Mouse (Mus musculus) stomach, postnatal 0 days (tissue): ENCODE data around the gene Shank3. TPM values are rescaled to one million over a fixed set of nuclear protein-coding genes. Genes with fewer than 3 reads are reported as not detected.

Experiments used
- ATAC-seq: fragments of 200-750 bp; cut with Nextera tagmentation; 2 replicates; pipeline ENCODE4 v1.8.0; 2017; ENCODE audit not compliant: low FRiP score, low TSS enrichment
- DNase-seq: peaks from one replicate; pipeline ENCODE4 v3.0.0-alpha.2; 2016; ENCODE audit warnings: low spot score
- H3K27ac ChIP-seq: fragments of 300-500 bp; sonication (generic); replicated peaks from 2 replicates; pipeline ENCODE4 v1.5.1; 2014; ENCODE audit warnings: mild to moderate bottlenecking, control low read depth
- H3K27me3 ChIP-seq: fragments of 300-500 bp; sonication (generic); 2 replicates; pipeline ENCODE4 v1.6.1; 2014; ENCODE audit warnings: low read length; ENCODE audit not compliant: control insufficient read depth, insufficient read depth
- H3K36me3 ChIP-seq: fragments of 300-500 bp; sonication (generic); 2 replicates; pipeline ENCODE4 v1.6.1; 2014; ENCODE audit warnings: low read length, mixed read lengths; ENCODE audit not compliant: control insufficient read depth, insufficient read depth
- H3K4me1 ChIP-seq: fragments of 300-500 bp; sonication (generic); replicated peaks from 2 replicates; pipeline ENCODE4 v1.6.1; 2014; ENCODE audit warnings: antibody characterized with exemption; ENCODE audit not compliant: control insufficient read depth, insufficient read depth
- H3K4me2 ChIP-seq: fragments of 300-500 bp; sonication (generic); replicated peaks from 2 replicates; pipeline ENCODE4 v1.6.1; 2014; ENCODE audit warnings: low read depth, mild to moderate bottlenecking, control low read depth, moderate library complexity
- H3K4me3 ChIP-seq: fragments of 300-500 bp; sonication (generic); 2 replicates; pipeline ENCODE4 v1.5.1; 2014; ENCODE audit warnings: low read depth, low read length, control low read depth
- H3K9ac ChIP-seq: fragments of 300-500 bp; sonication (generic); 2 replicates; pipeline ENCODE4 v1.6.1; 2014; ENCODE audit warnings: mild to moderate bottlenecking, low read length, control low read depth, mixed read lengths
- H3K9me3 ChIP-seq: fragments of 300-500 bp; sonication (generic); 2 replicates; pipeline ENCODE4 v1.6.1; 2016; ENCODE audit warnings: low read length; ENCODE audit not compliant: control insufficient read depth
- CTCF ChIP-seq: IDR thresholded peaks from 2 replicates; pipeline ENCODE4 v1.5.1; 2016; ENCODE audit warnings: antibody characterized with exemption, low read depth, mild to moderate bottlenecking, moderate library complexity
- EP300 ChIP-seq: optimal IDR thresholded peaks from 2 replicates; pipeline ENCODE3; 2016; ENCODE audit warnings: antibody characterized with exemption
- WGBS: fragments of 180-500 bp; shearing (Covaris S2); extraction: QIAGEN DNeasy Blood & Tissue Kit; methylation state at CpG from one replicate; pipeline ENCODE4 v1.1.7; 2014; 5-methylcytosine and 5-hydroxymethylcytosine counted together
- polyA plus RNA-seq: library from polyadenylated mRNA; unstranded; fragments of >200 nt; fragmentation: Nextera tagmentation; extraction: Ambion mirVana; gene quantifications from 2 replicates; pipeline ENCODE4 v1.2.1, GENCODE M21; 2015

The Shank3 gene
- polyA plus RNA-seq, 1 experiment from 2014 or later = 0.40 TPM

GRCm38 (mm10) chr15:89532924-89533842, 33.8 kb downstream of the Shank3 start:
- no peak overlapping the region for H3K4me2 ChIP-seq
- H3K9ac ChIP-seq = no peak overlapping the region
- 82% methylated on average over 23 of the region's 23 CpGs for WGBS
- H3K36me3 ChIP-seq = no peaks in the 10 kb centered on the region
- no peaks in the 10 kb centered on the region for H3K27me3 ChIP-seq
- ATAC-seq (no peak), DNase-seq (no peak)
- H3K27ac ChIP-seq = no peak overlapping the region
- no peaks in the 10 kb centered on the region for H3K4me1 ChIP-seq
- TF ChIP-seq EP300 (no peak), CTCF (no peak)
- no peaks in the 10 kb centered on the region for H3K9me3 ChIP-seq
- H3K4me3 ChIP-seq = no peak overlapping the region

GRCm38 (mm10) chr15:89533843-89534207, 34.4 kb downstream of the Shank3 start:
- Histone ChIP-seq H3K9ac (no peak overlapping the region), H3K36me3 (no peaks in the 10 kb centered on the region), H3K4me1 (no peaks in the 10 kb centered on the region), H3K4me3 (no peak overlapping the region), H3K4me2 (no peak overlapping the region), H3K9me3 (no peaks in the 10 kb centered on the region), H3K27ac (no peak overlapping the region), H3K27me3 (no peaks in the 10 kb centered on the region)
- ATAC-seq (no peak), DNase-seq (no peak)
- no peak for TF ChIP-seq EP300
- TF ChIP-seq CTCF = no peak
- WGBS = 94% methylated on average over 10 of the region's 10 CpGs

DNA sequence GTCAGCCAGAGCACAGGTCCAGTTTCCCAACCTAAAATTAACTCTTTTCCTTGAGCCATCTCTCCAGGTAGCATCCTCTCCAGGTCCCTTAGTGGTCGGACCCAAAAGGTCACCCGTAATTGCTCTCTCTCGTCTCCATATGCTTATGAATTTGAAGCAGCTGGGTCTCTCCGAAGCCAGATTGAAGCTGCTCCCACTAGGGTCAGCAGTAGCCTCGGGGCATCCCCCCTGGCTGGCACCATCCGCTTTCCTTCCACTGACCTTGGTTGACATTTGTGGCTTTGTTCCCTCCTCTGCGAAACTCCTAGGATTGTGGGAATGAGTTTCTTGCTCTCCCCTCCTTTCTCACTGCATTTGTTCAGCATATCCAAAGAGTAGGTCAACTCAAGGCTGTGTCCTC, 44.7 kb downstream of the Shank3 start:
- no peaks in the 10 kb centered on the region for H3K9me3 ChIP-seq
- H3K4me3 ChIP-seq = no peak overlapping the region
- no peak overlapping the region for H3K27ac ChIP-seq
- DNase-seq = no peak
- H3K4me2 ChIP-seq = no peak overlapping the region
- H3K27me3 ChIP-seq = no peaks in the 10 kb centered on the region
- no peak for ATAC-seq
- 87% methylated on average over 7 of the region's 7 CpGs for WGBS
- H3K4me1 ChIP-seq = no peaks in the 10 kb centered on the region
- TF ChIP-seq CTCF = no peak
- no peak for TF ChIP-seq EP300
- H3K9ac ChIP-seq = no peak overlapping the region
- no peaks in the 10 kb centered on the region for H3K36me3 ChIP-seq

GRCm38 (mm10) chr15:89547321-89547720, 47.9 kb downstream of the Shank3 start:
- 57% methylated on average over 8 of the region's 8 CpGs for WGBS
- Histone ChIP-seq H3K27me3 (no peaks in the 10 kb centered on the region), H3K4me3 (no peak overlapping the region), H3K9me3 (no peaks in the 10 kb centered on the region), H3K9ac (no peak overlapping the region), H3K4me2 (no peak overlapping the region), H3K4me1 (no peaks in the 10 kb centered on the region), H3K27ac (no peak overlapping the region), H3K36me3 (no peaks in the 10 kb centered on the region)
- no peak for DNase-seq
- TF ChIP-seq EP300 = no peak
- TF ChIP-seq CTCF = no peak
- no peak for ATAC-seq

DNA sequence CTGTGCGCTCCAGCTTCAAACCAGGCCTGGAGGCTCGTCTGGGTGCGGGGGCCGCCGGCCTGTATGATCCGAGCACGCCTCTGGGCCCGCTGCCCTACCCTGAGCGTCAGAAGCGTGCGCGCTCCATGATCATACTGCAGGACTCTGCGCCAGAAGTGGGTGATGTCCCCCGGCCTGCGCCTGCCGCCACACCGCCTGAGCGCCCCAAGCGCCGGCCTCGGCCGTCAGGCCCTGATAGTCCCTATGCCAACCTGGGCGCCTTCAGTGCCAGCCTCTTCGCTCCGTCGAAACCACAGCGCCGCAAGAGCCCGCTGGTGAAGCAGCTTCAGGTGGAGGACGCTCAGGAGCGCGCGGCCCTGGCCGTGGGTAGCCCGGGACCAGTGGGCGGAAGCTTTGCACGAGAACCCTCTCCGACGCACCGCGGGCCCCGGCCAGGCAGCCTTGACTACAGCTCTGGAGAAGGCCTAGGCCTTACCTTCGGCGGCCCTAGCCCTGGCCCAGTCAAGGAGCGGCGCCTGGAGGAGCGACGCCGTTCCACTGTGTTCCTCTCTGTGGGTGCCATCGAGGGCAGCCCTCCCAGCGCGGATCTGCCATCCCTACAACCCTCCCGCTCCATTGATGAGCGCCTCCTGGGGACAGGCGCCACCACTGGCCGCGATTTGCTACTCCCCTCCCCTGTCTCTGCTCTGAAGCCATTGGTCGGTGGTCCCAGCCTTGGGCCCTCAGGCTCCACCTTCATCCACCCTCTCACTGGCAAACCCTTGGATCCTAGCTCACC, 48.6 kb downstream of the Shank3 start:
- H3K27ac ChIP-seq = no peak overlapping the region
- WGBS = 38% methylated on average over 58 of the region's 58 CpGs
- H3K9ac ChIP-seq = 0 out of 2 replicates have a peak overlapping the region, but pooled peaks have one; percentile 27
- ATAC-seq (peak; percentile 27; the same call in 1 of the 2 replicates), DNase-seq (no peak)
- H3K4me2 ChIP-seq = peak overlapping the region; percentile 43
- H3K27me3 ChIP-seq = no peaks in the 10 kb centered on the region
- H3K4me1 ChIP-seq = no peaks in the 10 kb centered on the region
- no peaks in the 10 kb centered on the region for H3K36me3 ChIP-seq
- peak; percentile 27; the same call in 1 of the 2 replicates for TF ChIP-seq CTCF
- TF ChIP-seq EP300 = no peak
- peak overlapping the region; percentile 18; the same call in 1 of the 2 replicates for H3K4me3 ChIP-seq
- no peaks in the 10 kb centered on the region for H3K9me3 ChIP-seq
